Mouse (Mus musculus) myocyte (in vitro differentiated cells): ENCODE measurements around the gene Pdzd2.

ENCODE experiments used
- MYOD1 ChIP-seq, 3 experiments: IDR thresholded peaks; one replicate each; pipeline ENCODE4 v1.6.1; 2011; ENCODE audit warnings: control low read depth in 2 of 3, low read depth in 2 of 3, mild to moderate bottlenecking in 2 of 3, moderate library complexity in 1 of 3; ENCODE audit not compliant: insufficient read length in 2 of 3, control insufficient read depth in 1 of 3
- MYOG ChIP-seq, 3 experiments: IDR thresholded peaks; one replicate each; pipeline ENCODE4 v1.6.1; 2011; ENCODE audit warnings: control low read depth in 2 of 3, low read depth in 2 of 3, mild to moderate bottlenecking in 2 of 3; ENCODE audit not compliant: insufficient read length in 2 of 3, control insufficient read depth in 1 of 3, insufficient read depth in 1 of 3
- POLR2AphosphoS2 ChIP-seq: IDR thresholded peaks from one replicate; pipeline ENCODE4 v1.6.1; 2011; ENCODE audit warnings: low read depth, control low read depth; ENCODE audit not compliant: insufficient read length
- USF1 ChIP-seq: IDR thresholded peaks from one replicate; pipeline ENCODE4 v1.6.1; 2011; ENCODE audit warnings: low read depth, mild to moderate bottlenecking, control low read depth, moderate library complexity

DNA sequence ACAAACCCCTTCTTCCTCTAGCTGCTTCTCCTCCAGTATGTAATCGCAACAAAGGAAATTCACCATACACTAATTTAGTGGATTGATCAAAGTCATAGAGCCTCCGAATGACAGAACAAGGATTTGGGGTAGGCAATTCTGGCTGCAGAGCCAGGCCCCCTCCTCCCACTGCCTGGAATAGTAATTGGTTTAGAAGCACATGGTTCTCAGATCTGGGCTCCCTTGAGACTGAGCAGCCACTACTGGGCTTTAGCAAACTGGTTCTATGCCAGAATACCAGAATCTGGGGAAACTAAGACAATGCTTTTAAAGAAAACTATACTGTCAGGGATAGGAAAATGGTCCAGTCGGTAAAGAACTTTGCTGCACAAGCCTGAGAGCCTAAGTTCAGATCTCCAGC lies 90.0 kb downstream of the Pdzd2 start:
- TF ChIP-seq POLR2AphosphoS2 (no peak), MYOD1 (IDR thresholded peaks at IDR 0.05; ENCODE audit: control insufficient read depth in 1 of 3, insufficient read length in 2 of 3, low read depth in 2 of 3) (no peak), MYOG (IDR thresholded peaks at IDR 0.05; ENCODE audit: control insufficient read depth in 1 of 3, insufficient read depth in 1 of 3, insufficient read length in 2 of 3, low read depth in 2 of 3) (no peak), USF1 (no peak)
